Mouse (Mus musculus): ENCODE results near the gene Hcfc1. TPM values are rescaled to one million over a fixed set of nuclear protein-coding genes. Genes with fewer than 3 reads are reported as not detected.

The Hcfc1 gene
- polyA plus RNA-seq, 1 experiment from 2014 or later, result 79.9 TPM

- WGBS, result 79% methylated on average over 1 of the region's 1 CpGs
- Histone ChIP-seq H3K9me3 (no peaks in the 10 kb centered on the region; the same call in 1 of the 2 replicates), H3K27me3 (replicated peaks; ENCODE audit: low read depth, poor library complexity, severe bottlenecking) (peaks cover 25% of the 10 kb centered on the region; the same call in 1 of the 2 replicates), H3K4me1 (peaks cover 10% of the 10 kb centered on the region), H3K36me3 (replicated peaks) (peaks cover 5% of the 10 kb centered on the region), H3K4me3 (no peak overlapping the region), H3K27ac (replicated peaks) (no peak overlapping the region)
- DNase-seq (ENCODE audit: low spot score), result no peak
These were observed 3.0 kb upstream of the Hcfc1 start for GRCm38 (mm10) chrX:73969167-73969566.

GRCm38 (mm10) chrX:73967177-73968075 lies 1.3 kb upstream of the Hcfc1 start:
- H3K4me1 ChIP-seq, result peaks cover 25% of the 10 kb centered on the region
- H3K27ac ChIP-seq (replicated peaks), result peak overlapping the region; percentile 96
- peaks cover 25% of the 10 kb centered on the region; the same call in 1 of the 2 replicates for H3K27me3 ChIP-seq (replicated peaks; ENCODE audit: low read depth, poor library complexity, severe bottlenecking)
- peak overlapping the region; percentile 76 for H3K4me3 ChIP-seq
- 15% methylated on average over 60 of the region's 60 CpGs for WGBS
- peaks cover 19% of the 10 kb centered on the region for H3K36me3 ChIP-seq (replicated peaks)
- peak; percentile 90 for DNase-seq (ENCODE audit: low spot score)
- H3K9me3 ChIP-seq, result no peaks in the 10 kb centered on the region; the same call in 1 of the 2 replicates

- Histone ChIP-seq H3K36me3 (replicated peaks) (peaks cover 40% of the 10 kb centered on the region), H3K4me1 (peaks cover 25% of the 10 kb centered on the region), H3K27ac (replicated peaks) (peak overlapping the region; percentile 96), H3K4me3 (peak overlapping the region; percentile 76), H3K27me3 (replicated peaks; ENCODE audit: low read depth, poor library complexity, severe bottlenecking) (peaks cover 25% of the 10 kb centered on the region; the same call in 1 of the 2 replicates), H3K9me3 (no peaks in the 10 kb centered on the region; the same call in 1 of the 2 replicates)
- peak; percentile 39 for DNase-seq (ENCODE audit: low spot score)
- 20% methylated on average over 20 of the region's 20 CpGs for WGBS
These were observed 850 bp downstream of the Hcfc1 start for GRCm38 (mm10) chrX:73965307-73965706.

GRCm38 (mm10) chrX:73964363-73964762 lies 1.8 kb downstream of the Hcfc1 start:
- peaks cover 49% of the 10 kb centered on the region for H3K36me3 ChIP-seq (replicated peaks)
- peak overlapping the region; percentile 96; the same call in 1 of the 2 replicates for H3K27ac ChIP-seq (replicated peaks)

GRCm38 (mm10) chrX:73954988-73955387 lies 11.2 kb downstream of the Hcfc1 start:
- Histone ChIP-seq H3K27me3 (replicated peaks; ENCODE audit: low read depth, poor library complexity, severe bottlenecking) (0 out of 2 replicates have a peak, but pooled peaks cover 8% of the 10 kb centered on the region), H3K27ac (replicated peaks) (no peak overlapping the region), H3K36me3 (replicated peaks) (peaks cover 100% of the 10 kb centered on the region), H3K4me3 (no peak overlapping the region), H3K9me3 (no peaks in the 10 kb centered on the region), H3K4me1 (no peaks in the 10 kb centered on the region)
- WGBS, result 97% methylated on average over 6 of the region's 6 CpGs
- no peak for DNase-seq (ENCODE audit: low spot score)

More at GRCm38 (mm10) chrX:73964363-73964762, 1.8 kb downstream of the Hcfc1 start:
- Histone ChIP-seq H3K27me3 (replicated peaks; ENCODE audit: low read depth, poor library complexity, severe bottlenecking) (peaks cover 27% of the 10 kb centered on the region; the same call in 1 of the 2 replicates), H3K4me3 (peak overlapping the region; percentile 76), H3K4me1 (peaks cover 25% of the 10 kb centered on the region), H3K9me3 (no peaks in the 10 kb centered on the region; the same call in 1 of the 2 replicates)
- no peak for DNase-seq (ENCODE audit: low spot score)
- 55% methylated on average over 3 of the region's 3 CpGs for WGBS

GRCm38 (mm10) chrX:73952603-73953002 lies 13.6 kb downstream of the Hcfc1 start:
- Histone ChIP-seq H3K36me3 (replicated peaks) (peaks cover 100% of the 10 kb centered on the region), H3K9me3 (no peaks in the 10 kb centered on the region), H3K27ac (replicated peaks) (no peak overlapping the region), H3K27me3 (replicated peaks; ENCODE audit: low read depth, poor library complexity, severe bottlenecking) (0 out of 2 replicates have a peak, but pooled peaks cover 4% of the 10 kb centered on the region), H3K4me3 (no peak overlapping the region), H3K4me1 (no peaks in the 10 kb centered on the region)
- no peak for DNase-seq (ENCODE audit: low spot score)
- 89% methylated on average over 5 of the region's 5 CpGs for WGBS

- peaks cover 100% of the 10 kb centered on the region for H3K36me3 ChIP-seq (replicated peaks)
- no peak overlapping the region for H3K27ac ChIP-seq (replicated peaks)
- H3K4me3 ChIP-seq, result no peak overlapping the region
- no peaks in the 10 kb centered on the region for H3K27me3 ChIP-seq (replicated peaks; ENCODE audit: low read depth, poor library complexity, severe bottlenecking)
- no peaks in the 10 kb centered on the region for H3K4me1 ChIP-seq
- no peaks in the 10 kb centered on the region for H3K9me3 ChIP-seq
- WGBS, result 94% methylated on average over 10 of the region's 10 CpGs
- DNase-seq (ENCODE audit: low spot score), result no peak
These were observed 16.8 kb downstream of the Hcfc1 start for GRCm38 (mm10) chrX:73949341-73949740.

- Histone ChIP-seq H3K4me3 (no peak overlapping the region), H3K27ac (replicated peaks) (no peak overlapping the region), H3K4me1 (no peaks in the 10 kb centered on the region), H3K36me3 (replicated peaks) (peaks cover 100% of the 10 kb centered on the region), H3K9me3 (no peaks in the 10 kb centered on the region), H3K27me3 (replicated peaks; ENCODE audit: low read depth, poor library complexity, severe bottlenecking) (no peaks in the 10 kb centered on the region)
- peak; percentile 43 for DNase-seq (ENCODE audit: low spot score)
- WGBS, result 42% methylated on average over 4 of the region's 4 CpGs
These were observed 17.5 kb downstream of the Hcfc1 start for GRCm38 (mm10) chrX:73948647-73949046.

- H3K9me3 ChIP-seq, result no peaks in the 10 kb centered on the region
- no peak for DNase-seq (ENCODE audit: low spot score)
- H3K4me3 ChIP-seq, result no peak overlapping the region
- no peaks in the 10 kb centered on the region for H3K27me3 ChIP-seq (replicated peaks; ENCODE audit: low read depth, poor library complexity, severe bottlenecking)
- H3K4me1 ChIP-seq, result no peaks in the 10 kb centered on the region
- whole genome bisulfite sequencing, result 91% methylated on average over 6 of the region's 6 CpGs
- no peak overlapping the region for H3K27ac ChIP-seq (replicated peaks)
- H3K36me3 ChIP-seq (replicated peaks), result peaks cover 100% of the 10 kb centered on the region
These were observed 19.3 kb downstream of the Hcfc1 start for GRCm38 (mm10) chrX:73946896-73947295.

GRCm38 (mm10) chrX:73942294-73942693 lies 23.9 kb downstream of the Hcfc1 start:
- no peak for DNase-seq (ENCODE audit: low spot score)
- 78% methylated on average over 2 of the region's 2 CpGs for WGBS

GRCm38 (mm10) chrX:73941860-73942259 lies 24.3 kb downstream of the Hcfc1 start:
- peaks cover 66% of the 10 kb centered on the region for H3K36me3 ChIP-seq (replicated peaks)
- no peak overlapping the region for H3K27ac ChIP-seq (replicated peaks)
- H3K9me3 ChIP-seq, result no peaks in the 10 kb centered on the region
- no peak for DNase-seq (ENCODE audit: low spot score)
- H3K4me1 ChIP-seq, result no peaks in the 10 kb centered on the region
- H3K4me3 ChIP-seq, result no peak overlapping the region
- H3K27me3 ChIP-seq (replicated peaks; ENCODE audit: low read depth, poor library complexity, severe bottlenecking), result 0 out of 2 replicates have a peak, but pooled peaks cover 6% of the 10 kb centered on the region
- 95% methylated on average over 2 of the region's 2 CpGs for WGBS

More at GRCm38 (mm10) chrX:73942294-73942693, 23.9 kb downstream of the Hcfc1 start:
- no peak overlapping the region for H3K27ac ChIP-seq (replicated peaks)
- no peak overlapping the region for H3K4me3 ChIP-seq
- H3K9me3 ChIP-seq, result no peaks in the 10 kb centered on the region
- H3K27me3 ChIP-seq (replicated peaks; ENCODE audit: low read depth, poor library complexity, severe bottlenecking), result 0 out of 2 replicates have a peak, but pooled peaks cover 6% of the 10 kb centered on the region
- no peaks in the 10 kb centered on the region for H3K4me1 ChIP-seq
- H3K36me3 ChIP-seq (replicated peaks), result peaks cover 70% of the 10 kb centered on the region

- 82% methylated on average over 2 of the region's 2 CpGs for WGBS
- no peaks in the 10 kb centered on the region for H3K9me3 ChIP-seq
- H3K36me3 ChIP-seq (replicated peaks), result no peaks in the 10 kb centered on the region
- DNase-seq (ENCODE audit: low spot score), result no peak
- H3K4me1 ChIP-seq, result 0 out of 2 replicates have a peak, but pooled peaks cover 4% of the 10 kb centered on the region
- H3K27ac ChIP-seq (replicated peaks), result no peak overlapping the region
- 0 out of 2 replicates have a peak, but pooled peaks cover 4% of the 10 kb centered on the region for H3K27me3 ChIP-seq (replicated peaks; ENCODE audit: low read depth, poor library complexity, severe bottlenecking)
- no peak overlapping the region for H3K4me3 ChIP-seq
These were observed 34.3 kb downstream of the Hcfc1 start for GRCm38 (mm10) chrX:73931871-73932270.

Data from embryonic facial prominence, embryonic 10.5 days (tissue).